Mouse (Mus musculus): ENCODE measurements around the gene a. TPM values are rescaled to one million over a fixed set of nuclear protein-coding genes. Genes with fewer than 3 reads are reported as not detected.

Gene a
- total and polyA plus RNA-seq, 3 experiments: 7.8 to 23.8 (median 10.9) TPM

- Histone ChIP-seq H3K9ac (ENCODE audit: insufficient read depth, low read depth) (no peak overlapping the region), H3K27me3 (replicated peaks) (no peaks in the 10 kb centered on the region), H3K9me3 (replicated peaks; ENCODE audit: low read length) (no peaks in the 10 kb centered on the region), H3K36me3 (replicated peaks in 1 of 2; ENCODE audit: control insufficient read depth in 1 of 2, insufficient read depth in 1 of 2, low read length in 1 of 2) (peaks cover 0 to 8% of the 10 kb centered on the region in 2 experiments), H3K4me3 (replicated peaks in 1 of 3; ENCODE audit: low read depth in 2 of 3, low read length in 2 of 3, poor library complexity in 1 of 3) (no peak overlapping the region), H3K4me2 (ENCODE audit: insufficient read depth, low read depth, poor library complexity, severe bottlenecking) (no peak overlapping the region), H3K79me2 (replicated peaks; ENCODE audit: control insufficient read depth, extremely low read depth, insufficient read depth, poor library complexity, severe bottlenecking) (no peaks in the 10 kb centered on the region), H3K27ac (ENCODE audit: insufficient read depth, low read depth) (no peak overlapping the region), H3K4me1 (ENCODE audit: control insufficient read depth in 1 of 2, insufficient read depth in 2 of 2) (peaks cover 4 to 38% of the 10 kb centered on the region in 2 experiments; a peak in 3 of 4 replicates)
- in situ Hi-C loops (cut with MboI; ENCODE audit: low pct_ligation_motif_present, low pct_unique_long_range_greater_than_20kb, low sequenced_read_pairs) (no loop called here), dilution Hi-C loops (cut with MboI; ENCODE audit: extremely low pct_ligation_motif_present, extremely low pct_unique_long_range_greater_than_20kb, low sequenced_read_pairs) (no loop called here)
- DNase-seq (ENCODE audit: extremely low read depth): no peak
- TF ChIP-seq MAX (IDR thresholded peaks at IDR 0.05; ENCODE audit: low read length): no peak
- TF ChIP-seq ELF1 (IDR thresholded peaks at IDR 0.05; ENCODE audit: low read depth, low read length): no peak
- no peak for TF ChIP-seq KAT2A (IDR thresholded peaks at IDR 0.05; ENCODE audit: insufficient replicate concordance, low read length)
- TF ChIP-seq MEF2A (IDR thresholded peaks at IDR 0.05; ENCODE audit: borderline replicate concordance, low read depth, low read length): no peak
- no peak for TF ChIP-seq GABPA (IDR thresholded peaks at IDR 0.05; ENCODE audit: insufficient replicate concordance, low read depth, low read length)
- no peak for TF ChIP-seq E2F4 (IDR thresholded peaks at IDR 0.05; ENCODE audit: insufficient replicate concordance, low read depth, low read length)
- no peak for TF ChIP-seq ZNF384 (IDR thresholded peaks at IDR 0.05; ENCODE audit: low read depth, low read length)
- TF ChIP-seq CHD1 (IDR thresholded peaks at IDR 0.05; ENCODE audit: low read depth, low read length): no peak
Observed at GRCm38 (mm10) chr2:155039956-155040355, 248.8 kb downstream of the a start.

GRCm38 (mm10) chr2:155044542-155044941 is 253.3 kb downstream of the a start:
- no peak for DNase-seq (ENCODE audit: extremely low read depth)
- Histone ChIP-seq H3K27ac (ENCODE audit: insufficient read depth, low read depth) (no peak overlapping the region), H3K4me2 (ENCODE audit: insufficient read depth, low read depth, poor library complexity, severe bottlenecking) (no peak overlapping the region), H3K79me2 (replicated peaks; ENCODE audit: control insufficient read depth, extremely low read depth, insufficient read depth, poor library complexity, severe bottlenecking) (peaks cover 14% of the 10 kb centered on the region), H3K9ac (ENCODE audit: insufficient read depth, low read depth) (peak overlapping the region; percentile 46; the same call in 1 of the 2 replicates), H3K4me3 (replicated peaks in 1 of 3; ENCODE audit: low read depth in 2 of 3, low read length in 2 of 3, poor library complexity in 1 of 3) (no peak overlapping the region), H3K4me1 (ENCODE audit: control insufficient read depth in 1 of 2, insufficient read depth in 2 of 2) (peaks cover 11 to 40% of the 10 kb centered on the region in 2 experiments), H3K27me3 (replicated peaks) (no peaks in the 10 kb centered on the region), H3K9me3 (replicated peaks; ENCODE audit: low read length) (no peaks in the 10 kb centered on the region), H3K36me3 (replicated peaks in 1 of 2; ENCODE audit: control insufficient read depth in 1 of 2, insufficient read depth in 1 of 2, low read length in 1 of 2) (peaks cover 0 to 8% of the 10 kb centered on the region in 2 experiments)
- dilution Hi-C loops (cut with MboI; ENCODE audit: extremely low pct_ligation_motif_present, extremely low pct_unique_long_range_greater_than_20kb, low sequenced_read_pairs) (no loop called here), in situ Hi-C loops (cut with MboI; ENCODE audit: low pct_ligation_motif_present, low pct_unique_long_range_greater_than_20kb, low sequenced_read_pairs) (no loop called here)
- TF ChIP-seq JUN (IDR thresholded peaks at IDR 0.05; ENCODE audit: insufficient read depth, low read depth, low read length) (no peak), USF1 (IDR thresholded peaks at IDR 0.05; ENCODE audit: low read depth, low read length) (no peak)

GRCm38 (mm10) chr2:155045075-155045474 is 253.9 kb downstream of the a start:
- peak in 1 of 2 experiments; percentile 4; a peak in 1 of 4 replicates for TF ChIP-seq CTCF (conservative IDR thresholded peaks at IDR 0.05 in 1 of 2, IDR thresholded peaks at IDR 0.05 in 1 of 2; ENCODE audit: low read depth in 2 of 2, low read length in 2 of 2)
- TF ChIP-seq CHD2 (IDR thresholded peaks at IDR 0.05; ENCODE audit: low read length): no peak
- no peak for TF ChIP-seq USF1 (IDR thresholded peaks at IDR 0.05; ENCODE audit: low read depth, low read length)
- no peak for TF ChIP-seq MAX (IDR thresholded peaks at IDR 0.05; ENCODE audit: low read length)
- TF ChIP-seq GABPA (IDR thresholded peaks at IDR 0.05; ENCODE audit: insufficient replicate concordance, low read depth, low read length): no peak
- TF ChIP-seq ZKSCAN1 (IDR thresholded peaks at IDR 0.05; ENCODE audit: borderline replicate concordance, low read depth, low read length): no peak
- peak; percentile 20; the same call in 1 of the 2 replicates for TF ChIP-seq EP300 (IDR thresholded peaks at IDR 0.05; ENCODE audit: low read length)
- TF ChIP-seq RAD21 (IDR thresholded peaks at IDR 0.05; ENCODE audit: low read depth, low read length): no peak; the same call in 1 of the 2 replicates
- peak; percentile 96 for TF ChIP-seq ZNF384 (IDR thresholded peaks at IDR 0.05; ENCODE audit: low read depth, low read length)
- peak overlapping the region; percentile 46; the same call in 1 of the 2 replicates for H3K9ac ChIP-seq (ENCODE audit: insufficient read depth, low read depth)
- peaks cover 0 to 5% of the 10 kb centered on the region in 2 experiments for H3K36me3 ChIP-seq (replicated peaks in 1 of 2; ENCODE audit: control insufficient read depth in 1 of 2, insufficient read depth in 1 of 2, low read length in 1 of 2)
- no peaks in the 10 kb centered on the region for H3K9me3 ChIP-seq (replicated peaks; ENCODE audit: low read length)
- peaks cover 15% of the 10 kb centered on the region for H3K79me2 ChIP-seq (replicated peaks; ENCODE audit: control insufficient read depth, extremely low read depth, insufficient read depth, poor library complexity, severe bottlenecking)
- peaks cover 11 to 40% of the 10 kb centered on the region in 2 experiments for H3K4me1 ChIP-seq (ENCODE audit: control insufficient read depth in 1 of 2, insufficient read depth in 2 of 2)
- peak overlapping the region; percentile 1; the same call in 1 of the 2 replicates for H3K4me2 ChIP-seq (ENCODE audit: insufficient read depth, low read depth, poor library complexity, severe bottlenecking)
- in situ Hi-C loops (cut with MboI; ENCODE audit: low pct_ligation_motif_present, low pct_unique_long_range_greater_than_20kb, low sequenced_read_pairs): no loop called here
- peak; percentile 59 for DNase-seq (ENCODE audit: extremely low read depth)
- dilution Hi-C loops (cut with MboI; ENCODE audit: extremely low pct_ligation_motif_present, extremely low pct_unique_long_range_greater_than_20kb, low sequenced_read_pairs): no loop called here
- no peaks in the 10 kb centered on the region for H3K27me3 ChIP-seq (replicated peaks)
- peak overlapping the region in 1 of 3 experiments; percentile 2 for H3K4me3 ChIP-seq (replicated peaks in 1 of 3; ENCODE audit: low read depth in 2 of 3, low read length in 2 of 3, poor library complexity in 1 of 3)
- peak overlapping the region; percentile 16; the same call in 1 of the 2 replicates for H3K27ac ChIP-seq (ENCODE audit: insufficient read depth, low read depth)

Data from CH12.LX (cell line).